Mouse (Mus musculus) testis, adult 2 months (tissue): ENCODE measurements at regions not wholly inside any gene's neighbourhood (a gene's known extent, or its start where the extent isn't known, plus 50 kb on each side); places are given as distances from the start of the nearest gene placed in this dataset.

Experiments
- CTCF ChIP-seq: fragments of 200-500 bp; IDR thresholded peaks from 2 replicates; pipeline ENCODE4 v1.5.1; 2012; ENCODE audit warnings: low read depth, mild to moderate bottlenecking, inconsistent platforms, low read length, moderate library complexity; ENCODE audit not compliant: control insufficient read depth, insufficient read depth, insufficient replicate concordance
- POLR2A ChIP-seq: fragments of 200-500 bp; IDR thresholded peaks from 2 replicates; pipeline ENCODE4 v1.6.1; 2012; ENCODE audit warnings: low read depth, mild to moderate bottlenecking, inconsistent platforms, low read length, moderate library complexity; ENCODE audit not compliant: control insufficient read depth

- TF ChIP-seq CTCF (no peak), POLR2A (no peak)
Measured at GRCm38 (mm10) chr4:93830701-93831100, 495.4 kb upstream of the Tusc1 start.
